ENCODE assay signal across 9 mouse cellular contexts in the genomic region with DNA sequence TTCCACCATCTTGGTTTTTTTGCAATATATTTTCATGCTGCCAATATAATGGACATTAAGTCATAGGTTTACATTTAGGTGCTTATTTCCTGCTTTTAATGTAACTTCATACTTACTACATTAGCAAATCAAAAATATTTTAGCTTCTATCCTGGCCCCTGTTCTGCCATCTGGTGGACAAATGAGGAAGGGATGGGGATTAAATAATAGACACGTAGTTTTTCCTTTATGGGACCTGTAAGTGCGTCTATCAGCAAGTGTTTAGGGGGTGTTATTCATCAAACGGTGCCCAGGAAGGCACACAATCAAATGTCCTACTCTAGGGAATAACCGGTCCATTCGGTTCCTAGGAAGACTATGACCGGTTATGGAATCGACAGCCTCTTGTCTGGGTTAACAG.
DNase-seq lines count a peak whose midpoint lies in the region; ATAC-seq lines count a peak whose summit lies in the region.
"Had no signal": no experiment of that assay in that cellular context is flagged by ENCODE, and none has a peak within 500 bp of the region (broad histone marks: within the 10 kb centered on the region; RNA-seq: fewer than 3 reads in every experiment).

No protein-coding gene starts in this region.

- DNase-seq in hindbrain, embryonic 14.5 days (ENCODE audit: low spot score) = peak; percentile 81
- DNase-seq in ES-CJ7 (ENCODE audit: low read depth, low spot score) = peak; percentile 8
- DNase-seq in cerebellum, adult 8-10 months = peak; percentile 56
- DNase-seq in layer of hippocampus, adult 8-10 months (ENCODE audit: low spot score in 2 of 2) = peak; percentile 21 to 63
- peak; percentile 80 for DNase-seq in lung, postnatal 14 days
- peak; percentile 67 for DNase-seq in thymus, postnatal 0 days (ENCODE audit: low spot score)

- no peak overlapping the region for H3K27ac ChIP-seq in hindbrain, embryonic 14.5 days
- H3K27ac ChIP-seq in hindbrain, embryonic 13.5 days = no peak overlapping the region
- H3K27ac ChIP-seq in heart, embryonic 13.5 days (replicated peaks) = peak overlapping the region; percentile 24; the same call in 1 of the 2 replicates

- H3K36me3 ChIP-seq in hindbrain, embryonic 14.5 days (replicated peaks; ENCODE audit: control insufficient read depth, insufficient read depth) = no peaks in the 10 kb centered on the region
- H3K36me3 ChIP-seq in hindbrain, embryonic 13.5 days = no peaks in the 10 kb centered on the region
- H3K36me3 ChIP-seq in heart, embryonic 13.5 days = no peaks in the 10 kb centered on the region
- H3K36me3 ChIP-seq: hindbrain, embryonic 15.5 days had no signal

- no peaks in the 10 kb centered on the region for H3K27me3 ChIP-seq in hindbrain, embryonic 14.5 days (ENCODE audit: control insufficient read depth, insufficient read depth, low read length)
- no peaks in the 10 kb centered on the region for H3K27me3 ChIP-seq in hindbrain, embryonic 13.5 days
- H3K27me3 ChIP-seq in heart, embryonic 13.5 days (replicated peaks) = no peaks in the 10 kb centered on the region
- H3K27me3 ChIP-seq: hindbrain, embryonic 15.5 days had no signal

- no peak overlapping the region for H3K4me3 ChIP-seq in hindbrain, embryonic 14.5 days (replicated peaks; ENCODE audit: low read length)
- no peak overlapping the region for H3K4me3 ChIP-seq in hindbrain, embryonic 13.5 days
- no peak overlapping the region for H3K4me3 ChIP-seq in heart, embryonic 13.5 days
- H3K4me3 ChIP-seq: hindbrain, embryonic 15.5 days had no signal

- peaks cover 17% of the 10 kb centered on the region for H3K4me1 ChIP-seq in hindbrain, embryonic 14.5 days (replicated peaks; ENCODE audit: control insufficient read depth, insufficient read depth, low read length)
- H3K4me1 ChIP-seq in hindbrain, embryonic 13.5 days (replicated peaks) = peaks cover 21% of the 10 kb centered on the region
- H3K4me1 ChIP-seq in heart, embryonic 13.5 days = peaks cover 32% of the 10 kb centered on the region

- H3K9me3 ChIP-seq in hindbrain, embryonic 14.5 days (ENCODE audit: control insufficient read depth, low read length) = no peaks in the 10 kb centered on the region
- H3K9me3 ChIP-seq in hindbrain, embryonic 13.5 days = no peaks in the 10 kb centered on the region
- no peaks in the 10 kb centered on the region for H3K9me3 ChIP-seq in heart, embryonic 13.5 days
- H3K9me3 ChIP-seq: hindbrain, embryonic 15.5 days had no signal

- no peak overlapping the region for H3K9ac ChIP-seq in hindbrain, embryonic 14.5 days
- H3K9ac ChIP-seq in hindbrain, embryonic 13.5 days = no peak overlapping the region
- peak overlapping the region; percentile 37; the same call in 1 of the 2 replicates for H3K9ac ChIP-seq in heart, embryonic 13.5 days
- H3K9ac ChIP-seq: hindbrain, embryonic 15.5 days had no signal

- no peak overlapping the region for H3K4me2 ChIP-seq in hindbrain, embryonic 14.5 days (replicated peaks)
- no peak overlapping the region for H3K4me2 ChIP-seq in hindbrain, embryonic 13.5 days
- no peak overlapping the region for H3K4me2 ChIP-seq in heart, embryonic 13.5 days
- H3K4me2 ChIP-seq: hindbrain, embryonic 15.5 days had no signal

- whole genome bisulfite sequencing in hindbrain, embryonic 14.5 days = 53% methylated on average over 7 of the region's 7 CpGs
- 48% methylated on average over 7 of the region's 7 CpGs for WGBS in hindbrain, embryonic 13.5 days
- 44% methylated on average over 7 of the region's 7 CpGs for WGBS in heart, embryonic 13.5 days

- ATAC-seq in hindbrain, embryonic 14.5 days (ENCODE audit: low FRiP score) = no peak
- no peak for ATAC-seq in hindbrain, embryonic 13.5 days (ENCODE audit: low FRiP score)
- no peak for ATAC-seq in heart, embryonic 13.5 days (ENCODE audit: extremely low read depth, insufficient number of reproducible peaks, low FRiP score, low TSS enrichment)

Comparison
In these comparisons a context has a peak if more than half of its experiments do, and no peak if none do; other contexts are left out.
1. DNase-seq: peak in every context shown above with its lines; median percentile 81 in hindbrain, embryonic 14.5 days; 80 in lung, postnatal 14 days; 67 in thymus, postnatal 0 days; 56 in cerebellum, adult 8-10 months; 42 in layer of hippocampus, adult 8-10 months; 8 in ES-CJ7.